Mouse (Mus musculus) midbrain, embryonic 11.5 days (tissue): Measurements from ENCODE around the gene Spire2. TPM values are rescaled to one million over a fixed set of nuclear protein-coding genes. Genes with fewer than 3 reads are reported as not detected.

Experiments
- ATAC-seq: fragments of 200-750 bp; cut with Nextera tagmentation; 2 replicates; pipeline ENCODE4 v1.8.0; 2017; ENCODE audit warnings: moderate TSS enrichment, moderate library complexity; ENCODE audit not compliant: low FRiP score
- DNase-seq: peaks from one replicate; pipeline ENCODE4 v3.0.0; 2015; ENCODE audit warnings: low spot score; ENCODE audit errors: missing footprints
- H3K27ac ChIP-seq: fragments of 300-500 bp; sonication (generic); 2 replicates; pipeline ENCODE4 v1.5.1; 2014; ENCODE audit warnings: low read depth, low read length
- H3K27me3 ChIP-seq: fragments of 300-500 bp; sonication (generic); 2 replicates; pipeline ENCODE4 v1.6.1; 2014; ENCODE audit warnings: mild to moderate bottlenecking, low read length, moderate library complexity, mixed read lengths; ENCODE audit not compliant: control insufficient read depth, insufficient read depth
- H3K36me3 ChIP-seq: fragments of 300-500 bp; sonication (generic); 2 replicates; pipeline ENCODE4 v1.6.1; 2014; ENCODE audit warnings: mild to moderate bottlenecking, low read length, moderate library complexity, mixed read lengths; ENCODE audit not compliant: control insufficient read depth, insufficient read depth
- H3K4me1 ChIP-seq: fragments of 300-500 bp; sonication (generic); 2 replicates; pipeline ENCODE4 v1.6.1; 2014; ENCODE audit warnings: low read length; ENCODE audit not compliant: control insufficient read depth, insufficient read depth
- H3K4me2 ChIP-seq: fragments of 300-500 bp; sonication (generic); 2 replicates; pipeline ENCODE4 v1.6.1; 2014; ENCODE audit warnings: mild to moderate bottlenecking, moderate library complexity
- H3K4me3 ChIP-seq: fragments of 300-500 bp; sonication (generic); 2 replicates; pipeline ENCODE4 v1.5.1; 2014; ENCODE audit warnings: low read depth, low read length
- H3K9ac ChIP-seq: fragments of 300-500 bp; sonication (generic); 2 replicates; pipeline ENCODE4 v1.6.1; 2014; ENCODE audit warnings: low read length
- H3K9me3 ChIP-seq: fragments of 300-500 bp; sonication (generic); 2 replicates; pipeline ENCODE4 v1.6.1; 2016; ENCODE audit warnings: low read length; ENCODE audit not compliant: control insufficient read depth
- WGBS: fragments of 180-500 bp; shearing (Covaris S2); extraction: QIAGEN DNeasy Blood & Tissue Kit; methylation state at CpG from one replicate; pipeline ENCODE4 v1.1.7; 2014; 5-methylcytosine and 5-hydroxymethylcytosine counted together
- polyA plus RNA-seq: library from polyadenylated mRNA; unstranded; fragments of >200 nt; fragmentation: Nextera tagmentation; extraction: Ambion mirVana; gene quantifications from 2 replicates; pipeline ENCODE4 v1.2.1, GENCODE M21; 2014

The Spire2 gene
- polyA plus RNA-seq, 1 experiment from 2014 or later = 13.2 TPM

DNA sequence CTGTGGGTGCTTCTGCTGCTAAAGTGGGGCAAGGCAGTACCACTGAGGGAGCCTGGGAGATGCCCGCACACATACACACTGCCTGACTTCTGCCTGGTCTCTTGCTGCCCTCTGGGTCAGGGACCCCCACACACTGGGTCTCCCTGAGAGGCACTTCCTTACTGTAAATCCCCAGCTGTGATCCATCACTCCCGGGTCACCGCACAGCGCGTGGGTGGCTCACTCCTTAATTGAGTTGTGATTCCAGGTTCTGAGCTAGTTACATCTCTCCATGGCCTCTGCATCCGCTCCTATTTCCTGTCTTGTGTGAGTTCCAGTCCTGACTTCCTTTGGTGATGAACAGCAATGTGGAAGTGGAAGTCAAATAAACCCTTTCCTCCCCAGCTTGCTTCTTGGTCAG, 1.8 kb upstream of the Spire2 start:
- H3K4me3 ChIP-seq = no peak overlapping the region
- H3K4me2 ChIP-seq = no peak overlapping the region
- no peak overlapping the region for H3K27ac ChIP-seq
- 86% methylated on average over 6 of the region's 6 CpGs for WGBS
- H3K27me3 ChIP-seq = no peaks in the 10 kb centered on the region
- ATAC-seq = no peak
- no peaks in the 10 kb centered on the region for H3K9me3 ChIP-seq
- DNase-seq = no peak
- H3K9ac ChIP-seq = no peak overlapping the region
- peaks cover 12% of the 10 kb centered on the region for H3K4me1 ChIP-seq
- H3K36me3 ChIP-seq = no peaks in the 10 kb centered on the region

DNA sequence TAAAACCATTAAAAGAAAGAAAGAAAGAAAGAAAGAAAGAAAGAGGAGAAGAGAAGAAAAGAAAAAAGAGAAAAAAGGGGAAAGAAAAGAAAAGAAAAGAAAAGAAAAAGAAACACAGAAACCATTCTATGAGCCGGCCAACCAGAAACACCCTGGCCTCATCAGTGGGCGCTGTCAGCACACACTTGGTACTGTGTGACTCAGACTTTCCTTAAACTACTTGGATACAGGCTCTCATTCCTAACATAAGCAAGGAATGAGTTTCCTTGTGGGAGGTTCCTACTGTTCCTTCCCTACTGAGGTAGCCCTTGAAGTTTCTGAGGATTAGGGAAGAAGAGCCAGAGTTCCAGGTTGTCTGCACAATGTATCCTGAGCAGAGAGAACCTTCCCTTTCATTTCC, 1.2 kb upstream of the Spire2 start:
- no peaks in the 10 kb centered on the region for H3K9me3 ChIP-seq
- H3K4me3 ChIP-seq = no peak overlapping the region
- DNase-seq = no peak
- H3K4me2 ChIP-seq = no peak overlapping the region
- no peaks in the 10 kb centered on the region for H3K27me3 ChIP-seq
- H3K36me3 ChIP-seq = no peaks in the 10 kb centered on the region
- H3K27ac ChIP-seq = no peak overlapping the region
- WGBS = 85% methylated on average over 2 of the region's 2 CpGs
- ATAC-seq = no peak
- no peak overlapping the region for H3K9ac ChIP-seq
- H3K4me1 ChIP-seq = peaks cover 12% of the 10 kb centered on the region

DNA sequence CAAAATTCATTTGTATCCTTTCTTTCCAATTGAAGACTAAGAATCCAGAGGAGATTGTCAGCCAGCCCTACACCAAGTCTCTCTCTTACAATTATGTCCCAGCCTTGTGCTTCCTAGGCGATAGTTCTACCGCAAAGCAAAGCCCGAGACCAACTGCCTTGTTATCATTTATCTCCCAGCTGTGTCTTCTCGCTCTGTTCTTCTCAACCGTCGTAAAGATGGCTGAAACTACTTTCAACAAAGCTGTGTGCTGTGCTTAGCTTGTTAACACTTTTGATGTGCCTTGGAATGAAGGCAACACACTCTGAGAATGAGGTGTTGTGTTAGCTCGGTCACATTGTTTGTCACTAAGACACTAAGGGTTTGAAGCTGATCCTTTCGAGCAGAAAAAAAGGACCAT, 703 bp upstream of the Spire2 start:
- ATAC-seq = no peak

DNA sequence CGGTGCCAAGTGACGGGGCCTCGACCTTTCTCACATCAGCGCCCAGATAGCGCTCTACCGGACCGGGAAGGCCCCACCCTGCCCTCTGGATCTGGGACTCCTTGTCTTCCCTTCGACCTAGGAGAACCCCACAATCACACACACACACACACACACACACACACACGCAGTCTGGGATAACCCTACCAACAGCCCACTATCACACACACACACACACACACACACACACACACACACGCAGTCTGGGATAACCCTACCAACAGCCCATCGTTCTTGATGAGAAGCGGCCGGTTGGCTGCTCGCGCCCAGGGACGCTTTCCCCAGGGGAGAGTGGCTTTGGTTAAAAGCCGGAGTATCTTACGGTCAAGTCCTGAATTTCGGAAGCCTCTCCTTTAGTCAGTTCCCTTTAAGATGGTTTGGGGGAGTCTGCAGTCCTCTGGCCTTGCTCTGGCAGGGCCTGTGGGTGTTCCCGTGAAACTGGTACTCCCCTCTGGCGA, 626 bp downstream of the Spire2 start:
- H3K27ac ChIP-seq = peak overlapping the region; percentile 68
- DNase-seq (peak; percentile 92), ATAC-seq (peak; percentile 55)
- H3K4me1 ChIP-seq = peaks cover 12% of the 10 kb centered on the region
- peak overlapping the region; percentile 88 for H3K4me2 ChIP-seq
- H3K27me3 ChIP-seq = no peaks in the 10 kb centered on the region
- H3K9me3 ChIP-seq = no peaks in the 10 kb centered on the region
- peak overlapping the region; percentile 90 for H3K9ac ChIP-seq
- H3K4me3 ChIP-seq = peak overlapping the region; percentile 87
- no peaks in the 10 kb centered on the region for H3K36me3 ChIP-seq
- WGBS = 2% methylated on average over 21 of the region's 21 CpGs

More for the DNA sequence above, 703 bp upstream of the Spire2 start:
- Histone ChIP-seq H3K9ac (peak overlapping the region; percentile 90), H3K4me2 (peak overlapping the region; percentile 88), H3K27me3 (no peaks in the 10 kb centered on the region), H3K36me3 (no peaks in the 10 kb centered on the region), H3K4me3 (peak overlapping the region; percentile 87), H3K27ac (peak overlapping the region; percentile 57; the same call in 1 of the 2 replicates), H3K9me3 (no peaks in the 10 kb centered on the region), H3K4me1 (peaks cover 12% of the 10 kb centered on the region)
- no peak for DNase-seq
- WGBS = 43% methylated on average over 8 of the region's 8 CpGs

DNA sequence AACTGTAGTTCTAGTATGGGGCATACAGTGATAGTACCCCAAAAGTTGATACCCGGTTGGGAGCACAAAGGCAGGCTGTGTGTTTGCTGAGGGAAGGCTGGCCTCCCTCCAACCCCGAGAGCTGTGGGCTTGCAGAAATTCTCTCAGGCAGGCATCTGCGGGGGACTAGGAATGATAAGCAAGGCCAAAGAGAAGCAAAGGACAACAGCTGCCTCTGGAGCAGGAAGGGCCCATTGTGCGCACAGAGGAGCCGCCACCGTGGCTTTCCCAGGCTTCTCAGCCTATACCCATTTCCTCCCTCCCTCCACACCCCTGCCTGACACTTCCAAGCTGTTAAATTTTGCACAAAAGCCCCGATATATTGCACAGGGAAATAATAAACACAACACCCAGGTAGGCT, 1.4 kb downstream of the Spire2 start:
- H3K4me3 ChIP-seq = peak overlapping the region; percentile 87
- peak; percentile 85 for DNase-seq
- peak overlapping the region; percentile 88 for H3K4me2 ChIP-seq
- peak overlapping the region; percentile 41 for H3K27ac ChIP-seq
- ATAC-seq = no peak
- H3K9ac ChIP-seq = peak overlapping the region; percentile 24
- peaks cover 12% of the 10 kb centered on the region for H3K4me1 ChIP-seq
- H3K27me3 ChIP-seq = no peaks in the 10 kb centered on the region
- no peaks in the 10 kb centered on the region for H3K36me3 ChIP-seq
- no peaks in the 10 kb centered on the region for H3K9me3 ChIP-seq
- 6% methylated on average over 7 of the region's 7 CpGs for WGBS

DNA sequence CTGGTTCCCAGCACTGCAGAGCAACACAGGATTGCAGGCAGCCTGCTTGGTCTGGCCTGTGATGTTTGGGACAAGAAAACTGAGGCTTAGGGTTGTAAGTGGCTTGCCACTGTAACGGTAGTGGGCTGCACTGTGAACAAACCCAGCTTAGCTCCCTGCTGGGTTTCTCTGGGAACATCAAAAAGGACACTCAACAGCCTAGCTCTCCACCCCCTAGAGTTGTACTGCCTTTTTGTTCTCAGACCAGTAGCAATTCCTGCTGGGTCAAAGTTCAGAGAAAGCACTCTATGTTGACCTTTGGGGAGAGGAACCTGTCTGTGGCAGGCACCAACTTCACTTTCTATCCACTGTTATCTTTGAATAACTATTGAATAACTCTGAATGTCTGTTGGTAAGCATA, 2.0 kb downstream of the Spire2 start:
- peaks cover 12% of the 10 kb centered on the region for H3K4me1 ChIP-seq
- H3K4me2 ChIP-seq = peak overlapping the region; percentile 88
- H3K27ac ChIP-seq = peak overlapping the region; percentile 41
- DNase-seq = no peak
- H3K36me3 ChIP-seq = no peaks in the 10 kb centered on the region
- H3K9me3 ChIP-seq = no peaks in the 10 kb centered on the region
- H3K4me3 ChIP-seq = peak overlapping the region; percentile 87
- no peaks in the 10 kb centered on the region for H3K27me3 ChIP-seq
- peak overlapping the region; percentile 24 for H3K9ac ChIP-seq
- no peak for ATAC-seq
- WGBS = 0% methylated on average over 1 of the region's 1 CpGs

DNA sequence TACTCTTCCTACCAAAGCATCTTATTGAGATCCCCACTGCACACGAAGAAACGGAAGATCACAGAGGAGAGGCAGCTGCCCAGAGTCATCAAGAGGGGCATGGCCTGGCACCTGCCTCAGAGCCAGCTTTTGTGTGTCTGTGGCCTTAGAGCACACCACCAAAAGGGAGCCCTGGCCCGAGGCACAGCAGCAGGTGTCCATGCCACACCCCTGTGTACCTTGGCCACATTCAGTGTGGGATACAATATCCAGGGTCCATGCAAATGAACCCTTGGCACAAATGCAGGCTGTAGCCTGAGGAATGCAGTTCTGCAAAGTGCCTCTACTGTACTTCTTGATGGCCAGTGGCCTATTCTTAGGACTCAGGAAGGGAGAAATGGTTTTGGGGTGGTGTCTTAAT, 5.0 kb downstream of the Spire2 start:
- H3K4me1 ChIP-seq = peaks cover 12% of the 10 kb centered on the region
- no peak overlapping the region for H3K4me3 ChIP-seq
- no peaks in the 10 kb centered on the region for H3K27me3 ChIP-seq
- no peaks in the 10 kb centered on the region for H3K9me3 ChIP-seq
- no peak overlapping the region for H3K9ac ChIP-seq
- ATAC-seq = no peak
- no peaks in the 10 kb centered on the region for H3K36me3 ChIP-seq
- 91% methylated on average over 3 of the region's 3 CpGs for WGBS
- H3K4me2 ChIP-seq = no peak overlapping the region
- H3K27ac ChIP-seq = no peak overlapping the region
- DNase-seq = no peak

DNA sequence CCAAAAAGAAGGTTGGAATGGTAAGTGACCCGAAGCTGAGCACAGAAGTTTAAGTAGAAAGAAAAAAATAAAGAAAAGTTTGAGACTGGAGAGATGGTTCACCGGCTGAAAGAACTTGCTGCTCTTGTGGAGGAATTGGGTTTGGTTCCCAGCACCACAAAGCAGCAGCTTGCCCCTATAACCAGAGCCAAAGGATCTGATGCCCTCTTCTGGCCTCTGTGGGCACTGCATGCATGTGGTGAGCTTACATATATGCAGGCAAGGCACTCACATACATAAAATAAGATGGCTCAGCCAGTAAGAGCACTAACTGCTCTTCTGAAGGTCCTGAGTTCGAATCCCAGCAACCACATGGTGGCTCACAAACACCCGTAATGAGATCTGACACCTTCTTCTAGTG, 7.6 kb downstream of the Spire2 start:
- ATAC-seq (no peak), DNase-seq (no peak)
- Histone ChIP-seq H3K36me3 (no peaks in the 10 kb centered on the region), H3K9me3 (no peaks in the 10 kb centered on the region), H3K27me3 (no peaks in the 10 kb centered on the region), H3K4me3 (no peak overlapping the region), H3K27ac (no peak overlapping the region), H3K4me2 (no peak overlapping the region), H3K9ac (no peak overlapping the region), H3K4me1 (no peaks in the 10 kb centered on the region)
- WGBS = 95% methylated on average over 4 of the region's 4 CpGs

DNA sequence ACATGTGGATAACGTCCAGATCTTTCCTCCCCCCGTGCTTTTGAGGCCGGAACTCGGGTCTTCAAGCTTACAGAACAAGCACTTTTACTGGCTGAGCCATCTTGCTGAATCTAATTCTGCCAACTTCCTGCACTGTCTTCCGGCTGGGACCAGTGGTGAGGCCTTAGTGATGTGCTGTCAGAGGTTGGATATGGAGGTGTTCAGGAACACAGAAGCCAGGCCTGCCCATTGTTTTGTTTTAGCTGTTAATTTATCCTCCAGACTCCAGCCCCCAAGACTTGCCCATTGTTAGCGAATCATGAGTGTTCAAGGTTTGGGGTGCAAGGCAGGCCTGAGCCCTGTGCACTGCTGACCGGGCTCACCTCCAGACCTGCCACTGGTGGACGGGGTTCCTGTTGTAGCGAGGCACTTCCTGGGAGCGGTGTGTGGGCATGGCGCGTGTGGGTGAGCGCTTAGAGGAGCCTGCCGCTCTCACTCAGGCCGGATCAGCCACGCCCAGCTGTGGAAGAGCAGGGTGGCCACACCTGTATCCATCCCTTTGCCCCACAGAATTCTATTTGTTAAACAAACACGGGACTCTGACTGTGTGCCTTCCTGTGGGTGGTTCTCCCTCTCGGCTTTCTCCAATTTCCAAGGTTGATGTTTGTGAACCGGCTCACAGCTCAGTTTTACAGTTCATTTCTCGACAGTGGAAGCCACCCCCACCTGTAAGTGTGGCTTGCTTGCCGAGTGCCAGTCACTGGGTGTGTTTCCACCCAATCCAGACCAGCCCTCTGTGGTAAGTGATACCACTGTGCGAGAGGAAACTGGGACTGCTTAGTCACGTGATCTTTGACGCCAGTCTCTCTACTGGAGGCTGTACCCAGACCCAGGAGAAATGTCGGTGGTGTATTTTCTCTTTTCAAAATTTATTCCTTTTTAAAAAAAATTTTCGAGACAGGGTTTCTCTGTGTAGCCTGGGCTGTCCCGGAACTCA, 8.8 kb downstream of the Spire2 start:
- Histone ChIP-seq H3K9me3 (no peaks in the 10 kb centered on the region), H3K4me3 (no peak overlapping the region), H3K4me1 (no peaks in the 10 kb centered on the region), H3K9ac (no peak overlapping the region), H3K4me2 (no peak overlapping the region), H3K27ac (no peak overlapping the region), H3K36me3 (no peaks in the 10 kb centered on the region), H3K27me3 (no peaks in the 10 kb centered on the region)
- 91% methylated on average over 27 of the region's 27 CpGs for WGBS
- ATAC-seq (no peak), DNase-seq (no peak)
